Mouse (Mus musculus): ENCODE data around the gene Mybpc2. TPM values are rescaled to one million over a fixed set of nuclear protein-coding genes. Genes with fewer than 3 reads are reported as not detected.
A peak's percentile ranks its signal among the peaks of the same experiment; 100 is the strongest.

Gene Mybpc2
- total RNA-seq, 4 experiments from 2014 or later: 5,017 to 5,674 (median 5,484) TPM

DNA sequence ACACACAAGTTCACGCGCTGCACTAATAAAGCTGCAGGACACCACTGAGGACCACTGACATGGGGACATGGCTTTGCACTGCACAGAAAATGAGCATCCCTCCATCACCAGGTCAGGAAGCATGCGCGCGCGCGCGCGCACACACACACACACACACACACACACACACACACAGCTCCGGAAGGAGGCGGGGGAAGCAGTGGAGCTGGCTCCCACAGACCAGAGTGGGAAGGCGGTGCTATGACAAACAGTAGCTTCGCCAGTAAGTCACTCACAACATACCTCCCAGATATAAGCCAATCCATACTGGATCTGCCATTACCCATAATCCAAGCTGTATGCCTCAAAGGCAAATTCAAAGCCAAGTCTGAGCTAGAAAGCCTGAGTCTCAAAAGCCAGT lies 22.6 kb upstream of the Mybpc2 start:
- DNase-seq (ENCODE audit: low spot score in 2 of 2): no peak

- no peak for DNase-seq (ENCODE audit: low spot score in 2 of 2)
Measured at GRCm38 (mm10) chr7:44546274-44546673, 21.8 kb upstream of the Mybpc2 start.

DNA sequence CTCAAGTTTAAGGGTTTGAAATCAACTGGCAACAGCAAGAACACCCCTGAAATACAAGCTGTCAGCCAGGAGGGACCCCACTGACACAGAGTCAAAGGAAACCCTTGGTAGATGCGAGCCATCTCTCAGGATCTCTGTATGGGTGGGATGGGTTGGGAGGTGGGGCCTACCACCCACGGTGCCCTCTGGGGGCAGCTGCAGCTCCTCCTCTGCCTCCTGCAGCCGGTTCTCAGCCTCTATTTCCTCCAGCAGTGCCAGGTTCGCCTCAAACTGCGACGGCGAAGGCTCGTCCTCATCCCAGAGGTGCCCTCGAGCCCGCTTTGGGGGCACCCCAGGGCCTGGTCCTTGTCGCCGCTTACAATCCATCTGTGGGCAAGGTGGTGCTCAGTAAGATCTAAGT lies 18.6 kb upstream of the Mybpc2 start:
- DNase-seq (ENCODE audit: low spot score in 2 of 2): no peak

GRCm38 (mm10) chr7:44542555-44542954 lies 18.1 kb upstream of the Mybpc2 start:
- no peak for DNase-seq (ENCODE audit: low spot score in 2 of 2)

DNA sequence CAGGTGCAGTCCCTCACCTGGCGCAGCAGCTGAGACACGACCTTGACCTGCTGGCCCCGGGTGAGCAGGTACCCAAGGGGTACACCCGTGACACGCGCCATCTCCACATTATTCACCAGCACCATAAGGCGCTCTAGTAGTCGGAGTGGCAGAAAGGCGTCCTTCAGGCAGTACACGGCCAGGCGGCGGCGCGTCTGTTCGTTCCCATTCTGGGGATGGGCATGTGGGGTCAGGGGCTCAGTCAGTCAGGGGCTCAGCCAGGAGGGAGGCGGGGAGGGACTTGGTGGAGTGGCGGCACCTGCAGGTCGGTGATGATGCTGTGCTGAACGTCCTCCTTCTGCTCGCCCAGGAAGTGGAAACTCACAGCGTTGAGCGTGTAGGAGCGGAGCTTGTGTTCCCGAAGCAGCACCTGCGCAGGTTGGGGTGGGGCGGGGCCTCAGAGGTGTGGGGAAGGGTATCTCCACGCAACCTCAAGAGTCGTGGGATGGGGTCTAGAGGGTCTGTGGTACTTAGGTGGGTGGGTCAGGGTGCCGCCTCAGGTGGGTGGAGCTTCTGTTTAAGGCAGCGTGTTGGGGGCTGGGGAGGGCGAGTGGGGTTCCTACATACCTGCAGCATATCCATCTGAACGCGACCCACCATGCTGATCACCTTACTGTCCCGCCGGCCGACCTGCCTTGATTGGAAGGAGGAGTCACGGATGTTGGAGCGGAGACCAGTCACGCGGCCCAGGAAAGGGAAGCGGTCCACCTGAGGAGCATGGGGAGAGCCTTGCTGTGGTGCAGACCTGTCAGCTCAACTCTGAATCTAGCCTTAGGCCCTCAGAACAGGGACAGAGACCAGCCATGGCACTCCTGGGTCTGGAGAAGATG lies 14.5 kb upstream of the Mybpc2 start:
- DNase-seq (ENCODE audit: low spot score in 2 of 2): no peak

DNA sequence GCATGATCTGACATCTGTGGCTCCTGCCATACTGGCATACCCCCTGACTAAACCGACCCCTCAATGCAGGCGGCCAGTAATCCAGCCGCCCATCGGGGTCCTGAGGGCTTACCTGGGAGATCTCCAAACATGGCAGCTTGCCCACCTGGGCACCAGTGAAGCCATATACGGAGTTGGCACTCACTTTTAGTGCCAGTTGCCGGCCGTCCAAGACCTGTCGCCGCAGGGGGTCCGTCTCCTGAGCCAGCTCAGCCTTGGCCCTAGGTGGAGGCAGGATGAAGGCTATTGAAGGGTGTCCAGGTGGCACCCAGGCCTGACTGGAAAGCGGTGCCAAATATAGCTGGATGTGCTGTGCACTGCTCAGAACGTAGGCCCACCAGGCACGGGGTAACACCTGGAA lies 13.0 kb upstream of the Mybpc2 start:
- no peak for DNase-seq (ENCODE audit: low spot score in 2 of 2)

- DNase-seq (ENCODE audit: low spot score in 2 of 2): no peak
Measured at GRCm38 (mm10) chr7:44537009-44537408, 12.6 kb upstream of the Mybpc2 start.

- DNase-seq (ENCODE audit: low spot score in 2 of 2): no peak
Measured at GRCm38 (mm10) chr7:44536590-44536968, 12.1 kb upstream of the Mybpc2 start.

- no peak for DNase-seq (ENCODE audit: low spot score in 2 of 2)
Measured at GRCm38 (mm10) chr7:44535657-44536589, 11.5 kb upstream of the Mybpc2 start.

DNA sequence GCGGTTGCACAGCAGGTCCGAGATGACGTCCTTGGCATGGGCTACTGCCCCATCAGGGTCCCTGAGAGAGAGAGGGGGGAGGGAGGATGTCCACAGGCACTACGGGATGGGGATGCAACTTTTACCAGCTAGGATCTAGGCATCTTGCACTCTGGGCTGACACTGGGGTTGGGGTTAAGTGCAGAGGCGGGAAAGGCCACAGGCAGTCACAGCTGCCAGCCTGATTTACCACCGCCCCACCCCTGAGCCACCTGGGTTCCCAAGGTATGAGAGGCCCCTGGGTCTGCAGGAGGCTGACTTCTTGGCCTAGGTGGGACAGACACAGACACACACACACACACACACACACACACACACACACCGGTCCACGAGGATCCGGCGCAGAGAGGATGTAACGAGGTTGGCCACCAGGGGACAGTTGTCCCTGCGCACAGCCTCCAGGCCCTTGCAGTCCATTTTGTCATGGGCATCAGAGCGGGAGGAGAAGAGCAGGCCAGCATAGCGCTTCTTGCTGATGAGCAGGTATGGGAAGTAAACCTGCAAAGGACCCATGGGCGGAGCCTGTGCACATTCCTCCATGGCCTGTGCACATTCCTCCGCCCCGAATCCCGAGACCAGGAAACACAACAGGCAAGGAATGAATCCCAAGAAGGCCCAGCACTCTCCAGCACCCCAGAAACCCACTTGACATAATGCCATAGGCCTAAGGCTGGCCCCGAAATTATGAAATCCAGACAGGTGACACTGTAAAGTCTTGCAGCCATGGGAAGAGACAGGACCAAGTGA lies 10.4 kb upstream of the Mybpc2 start:
- no peak for DNase-seq (ENCODE audit: low spot score in 2 of 2)

GRCm38 (mm10) chr7:44534242-44534641 lies 9.8 kb upstream of the Mybpc2 start:
- DNase-seq (ENCODE audit: low spot score in 2 of 2): no peak

DNA sequence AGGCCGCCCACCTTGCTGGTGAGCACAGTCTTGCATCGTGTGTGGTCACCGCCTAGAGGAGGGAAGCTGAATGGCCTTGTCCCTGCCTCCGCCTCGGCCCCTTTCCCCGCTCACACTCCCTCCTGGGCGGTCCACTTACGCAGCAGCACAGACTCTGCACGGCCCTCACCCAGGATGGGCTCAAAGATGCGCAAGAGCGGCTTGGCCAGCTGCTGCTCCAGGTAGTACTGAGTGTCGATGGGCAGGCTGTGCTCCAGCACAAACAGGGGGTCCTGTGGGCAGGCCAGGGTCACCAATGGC lies 9.2 kb upstream of the Mybpc2 start:
- DNase-seq (ENCODE audit: low spot score in 2 of 2): no peak

DNA sequence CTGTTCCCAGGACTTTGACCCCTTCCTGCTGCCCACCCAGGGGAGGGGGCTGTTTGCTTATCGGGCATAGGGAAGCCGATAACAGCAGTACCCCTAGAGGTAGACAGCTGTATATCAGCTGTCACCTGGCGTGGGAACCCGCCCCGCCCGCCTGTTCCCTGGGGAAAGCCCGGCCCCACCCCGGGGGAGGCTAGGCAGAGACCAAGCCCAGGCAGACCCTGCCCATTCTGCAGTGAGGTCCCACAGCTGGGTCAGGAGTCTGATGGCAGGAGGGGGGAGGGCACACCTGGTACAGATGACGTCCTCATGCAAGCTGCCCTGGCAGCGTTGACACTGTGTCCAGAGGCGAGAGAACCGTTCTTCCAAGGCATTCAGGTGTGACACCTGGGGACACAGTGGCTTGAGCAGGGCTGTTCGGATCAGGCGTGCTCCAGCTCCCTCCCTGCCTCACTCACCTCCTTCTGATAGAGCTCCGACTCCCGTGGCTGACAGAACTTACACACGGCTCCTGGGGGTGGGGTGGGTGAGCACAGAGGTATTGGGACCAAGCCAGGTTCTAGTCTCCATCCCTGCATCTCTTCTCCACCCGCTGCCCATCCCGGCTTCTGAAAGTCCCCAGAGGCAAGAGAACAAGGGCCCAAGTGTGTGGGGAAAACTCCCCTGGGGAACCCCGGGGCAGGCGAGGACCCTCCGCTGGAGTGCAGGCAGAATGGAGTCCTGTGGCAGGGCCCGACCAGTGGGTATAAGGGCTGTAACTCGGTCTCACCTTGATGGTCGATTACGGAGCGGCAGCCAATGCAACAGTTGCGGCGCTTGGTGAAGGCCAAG lies 8.7 kb upstream of the Mybpc2 start:
- DNase-seq (ENCODE audit: low spot score in 2 of 2): no peak

GRCm38 (mm10) chr7:44531946-44532732 lies 7.7 kb upstream of the Mybpc2 start, which contains the start of gene Spib:
Gene Spib (minus strand): TSS chr7:44532071.
- no peak for DNase-seq (ENCODE audit: low spot score in 2 of 2)

GRCm38 (mm10) chr7:44531207-44531606 lies 6.8 kb upstream of the Mybpc2 start:
- no peak for DNase-seq (ENCODE audit: low spot score in 2 of 2)

GRCm38 (mm10) chr7:44530507-44530906 lies 6.1 kb upstream of the Mybpc2 start:
- DNase-seq (ENCODE audit: low spot score in 2 of 2): no peak

GRCm38 (mm10) chr7:44529518-44529917 lies 5.1 kb upstream of the Mybpc2 start:
- no peak for DNase-seq (ENCODE audit: low spot score in 2 of 2)

DNA sequence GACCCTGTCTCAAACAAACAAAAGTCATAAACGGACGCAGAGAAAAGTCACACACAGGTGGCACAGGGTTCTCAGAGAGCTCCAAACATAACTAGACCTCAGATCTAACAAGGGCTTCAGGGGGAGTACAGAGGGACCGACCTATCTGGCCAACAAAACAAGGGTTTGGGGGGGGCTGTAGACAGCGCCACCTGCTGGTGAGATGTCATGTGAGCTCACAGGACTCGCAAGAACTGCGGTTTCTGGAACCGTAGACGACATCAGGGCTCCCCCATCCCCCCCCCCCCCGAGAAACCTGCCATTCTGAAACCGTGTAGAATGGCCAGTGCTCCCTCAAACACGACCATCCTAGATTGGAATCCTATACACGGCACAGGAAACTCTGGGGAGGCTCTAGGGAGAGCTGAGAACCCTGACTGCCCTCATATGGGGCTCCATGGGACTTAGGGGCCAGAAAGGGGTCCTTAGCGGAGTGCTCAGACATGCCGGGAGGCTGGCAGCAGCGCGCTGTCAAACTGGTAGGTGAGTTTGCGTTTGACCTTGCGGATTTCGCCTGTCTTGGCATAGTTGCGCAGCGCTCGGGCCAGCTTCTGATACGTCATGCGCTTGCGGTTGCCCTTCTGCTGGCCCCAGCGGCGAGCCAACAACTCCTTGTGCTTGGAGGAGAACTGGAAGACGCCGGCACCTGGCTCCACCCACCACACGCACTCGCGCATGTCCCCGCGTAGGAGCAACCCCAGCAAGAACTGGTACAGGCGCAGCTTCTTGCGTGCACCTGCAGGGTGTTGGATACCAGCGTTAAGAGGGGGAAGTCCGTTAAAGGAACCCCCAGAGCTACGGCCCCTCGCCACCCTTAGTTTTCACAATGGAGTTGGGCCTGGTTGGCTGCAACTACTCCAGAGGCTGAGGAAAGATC lies 3.3 kb upstream of the Mybpc2 start:
- DNase-seq (ENCODE audit: low spot score in 2 of 2): peak; percentile 84 to 88
